Mouse (Mus musculus) limb, embryonic 11.5 days (tissue): ENCODE measurements at regions not wholly inside any gene's neighbourhood (a gene's known extent, or its start where the extent isn't known, plus 50 kb on each side); places are given as distances from the start of the nearest gene placed in this dataset.

Experiments
- ATAC-seq: fragments of 200-750 bp; cut with Nextera tagmentation; 2 replicates; pipeline ENCODE4 v1.8.0; 2017; ENCODE audit warnings: low read depth; ENCODE audit not compliant: insufficient number of reproducible peaks, low FRiP score, low TSS enrichment
- DNase-seq: peaks from one replicate; pipeline ENCODE4 v3.0.0-alpha.2; 2015; ENCODE audit warnings: low spot score
- H3K27ac ChIP-seq: fragments of 300-500 bp; sonication (generic); replicated peaks from 2 replicates; pipeline ENCODE4 v1.5.1; 2014; ENCODE audit warnings: low read depth, mild to moderate bottlenecking, low read length
- H3K27me3 ChIP-seq: fragments of 300-500 bp; sonication (generic); 2 replicates; pipeline ENCODE4 v1.6.1; 2014; ENCODE audit warnings: mild to moderate bottlenecking, low read length, mixed read lengths; ENCODE audit not compliant: control insufficient read depth, insufficient read depth
- H3K36me3 ChIP-seq: fragments of 300-500 bp; sonication (generic); 2 replicates; pipeline ENCODE4 v1.6.1; 2014; ENCODE audit warnings: mild to moderate bottlenecking, low read length, moderate library complexity, mixed read lengths; ENCODE audit not compliant: control insufficient read depth, insufficient read depth
- H3K4me1 ChIP-seq: fragments of 300-500 bp; sonication (generic); 2 replicates; pipeline ENCODE4 v1.6.1; 2014; ENCODE audit warnings: low read length, mixed read lengths; ENCODE audit not compliant: control insufficient read depth, insufficient read depth
- H3K4me2 ChIP-seq: fragments of 300-500 bp; sonication (generic); 2 replicates; pipeline ENCODE4 v1.6.1; 2014; ENCODE audit warnings: low read depth, mild to moderate bottlenecking, moderate library complexity; ENCODE audit not compliant: severe bottlenecking
- H3K4me3 ChIP-seq: fragments of 300-500 bp; sonication (generic); 2 replicates; pipeline ENCODE4 v1.5.1; 2014; ENCODE audit warnings: low read depth, low read length
- H3K9ac ChIP-seq: fragments of 300-500 bp; sonication (generic); 2 replicates; pipeline ENCODE4 v1.6.1; 2014; ENCODE audit warnings: mild to moderate bottlenecking, low read length
- H3K9me3 ChIP-seq: fragments of 300-500 bp; sonication (generic); 2 replicates; pipeline ENCODE4 v1.6.1; 2016; ENCODE audit warnings: low read length; ENCODE audit not compliant: control insufficient read depth
- WGBS: fragments of 180-500 bp; shearing (Covaris S2); extraction: QIAGEN DNeasy Blood & Tissue Kit; methylation state at CpG from one replicate; pipeline ENCODE4 v1.1.7; 2014; 5-methylcytosine and 5-hydroxymethylcytosine counted together

GRCm38 (mm10) chr7:63829362-63829920 lies 87.2 kb upstream of the E030018B13Rik start:
- WGBS, result 82% methylated on average over 9 of the region's 9 CpGs
- Histone ChIP-seq H3K36me3 (no peaks in the 10 kb centered on the region), H3K27ac (no peak overlapping the region), H3K9me3 (no peaks in the 10 kb centered on the region), H3K27me3 (no peaks in the 10 kb centered on the region), H3K4me3 (no peak overlapping the region), H3K9ac (no peak overlapping the region), H3K4me2 (no peak overlapping the region), H3K4me1 (no peaks in the 10 kb centered on the region)
- ATAC-seq (no peak), DNase-seq (no peak)

GRCm38 (mm10) chr7:63833676-63834075 lies 83.0 kb upstream of the E030018B13Rik start:
- Histone ChIP-seq H3K4me3 (no peak overlapping the region), H3K27ac (no peak overlapping the region), H3K4me2 (no peak overlapping the region), H3K36me3 (no peaks in the 10 kb centered on the region), H3K9me3 (no peaks in the 10 kb centered on the region), H3K4me1 (no peaks in the 10 kb centered on the region), H3K27me3 (no peaks in the 10 kb centered on the region), H3K9ac (no peak overlapping the region)
- DNase-seq (no peak), ATAC-seq (no peak)
- WGBS, result 88% methylated on average over 6 of the region's 6 CpGs

- Histone ChIP-seq H3K36me3 (no peaks in the 10 kb centered on the region), H3K4me1 (no peaks in the 10 kb centered on the region), H3K4me2 (no peak overlapping the region), H3K4me3 (no peak overlapping the region), H3K9ac (no peak overlapping the region), H3K9me3 (no peaks in the 10 kb centered on the region), H3K27me3 (no peaks in the 10 kb centered on the region), H3K27ac (no peak overlapping the region)
- no peak for ATAC-seq
- DNase-seq, result no peak
Observed at GRCm38 (mm10) chr7:63835958-63836357, 80.7 kb upstream of the E030018B13Rik start.
